Mouse (Mus musculus): ENCODE results near the gene Add2. TPM values are rescaled to one million over a fixed set of nuclear protein-coding genes. Genes with fewer than 3 reads are reported as not detected.

Add2 gene
- polyA plus RNA-seq, 1 experiment from 2014 or later, result 1.7 TPM

- H3K36me3 ChIP-seq (ENCODE audit: control insufficient read depth, insufficient read depth), result no peaks in the 10 kb centered on the region
- H3K27ac ChIP-seq (ENCODE audit: low read length), result no peak overlapping the region
- no peaks in the 10 kb centered on the region for H3K4me1 ChIP-seq (ENCODE audit: control insufficient read depth, insufficient read depth, low read length)
- no peak for ATAC-seq (replicated peaks; ENCODE audit: extremely low read depth, insufficient read depth, low FRiP score)
- no peak overlapping the region for H3K4me3 ChIP-seq (ENCODE audit: low read length)
- no peak overlapping the region for H3K9ac ChIP-seq (ENCODE audit: low read length)
- no peak overlapping the region for H3K4me2 ChIP-seq (ENCODE audit: low read depth, low read length)
- WGBS, result 74% methylated on average over 5 of the region's 5 CpGs
- no peaks in the 10 kb centered on the region for H3K27me3 ChIP-seq (ENCODE audit: control insufficient read depth, insufficient read depth, low read length)
- H3K9me3 ChIP-seq (replicated peaks; ENCODE audit: control insufficient read depth, low read length), result no peaks in the 10 kb centered on the region
Observed at GRCm38 (mm10) chr6:86102874-86103273, 74.4 kb downstream of the Add2 start.

GRCm38 (mm10) chr6:86103614-86104013 is 75.1 kb downstream of the Add2 start:
- H3K4me1 ChIP-seq (ENCODE audit: control insufficient read depth, insufficient read depth, low read length), result no peaks in the 10 kb centered on the region
- 62% methylated on average over 4 of the region's 4 CpGs for WGBS
- H3K27ac ChIP-seq (ENCODE audit: low read length), result no peak overlapping the region
- H3K9me3 ChIP-seq (replicated peaks; ENCODE audit: control insufficient read depth, low read length), result no peaks in the 10 kb centered on the region
- H3K4me2 ChIP-seq (ENCODE audit: low read depth, low read length), result no peak overlapping the region
- no peak overlapping the region for H3K9ac ChIP-seq (ENCODE audit: low read length)
- ATAC-seq (replicated peaks; ENCODE audit: extremely low read depth, insufficient read depth, low FRiP score), result no peak
- H3K4me3 ChIP-seq (ENCODE audit: low read length), result no peak overlapping the region
- H3K27me3 ChIP-seq (ENCODE audit: control insufficient read depth, insufficient read depth, low read length), result no peaks in the 10 kb centered on the region
- no peaks in the 10 kb centered on the region for H3K36me3 ChIP-seq (ENCODE audit: control insufficient read depth, insufficient read depth)

GRCm38 (mm10) chr6:86104719-86105118 is 76.2 kb downstream of the Add2 start:
- no peak for ATAC-seq (replicated peaks; ENCODE audit: extremely low read depth, insufficient read depth, low FRiP score)
- H3K4me3 ChIP-seq (ENCODE audit: low read length), result no peak overlapping the region
- 73% methylated on average over 4 of the region's 4 CpGs for WGBS
- no peaks in the 10 kb centered on the region for H3K4me1 ChIP-seq (ENCODE audit: control insufficient read depth, insufficient read depth, low read length)
- no peak overlapping the region for H3K27ac ChIP-seq (ENCODE audit: low read length)
- no peak overlapping the region for H3K9ac ChIP-seq (ENCODE audit: low read length)
- H3K4me2 ChIP-seq (ENCODE audit: low read depth, low read length), result no peak overlapping the region
- no peaks in the 10 kb centered on the region for H3K27me3 ChIP-seq (ENCODE audit: control insufficient read depth, insufficient read depth, low read length)
- H3K9me3 ChIP-seq (replicated peaks; ENCODE audit: control insufficient read depth, low read length), result no peaks in the 10 kb centered on the region
- no peaks in the 10 kb centered on the region for H3K36me3 ChIP-seq (ENCODE audit: control insufficient read depth, insufficient read depth)

GRCm38 (mm10) chr6:86106045-86106444 is 77.6 kb downstream of the Add2 start:
- no peaks in the 10 kb centered on the region for H3K4me1 ChIP-seq (ENCODE audit: control insufficient read depth, insufficient read depth, low read length)
- H3K36me3 ChIP-seq (ENCODE audit: control insufficient read depth, insufficient read depth), result no peaks in the 10 kb centered on the region
- H3K9me3 ChIP-seq (replicated peaks; ENCODE audit: control insufficient read depth, low read length), result no peaks in the 10 kb centered on the region
- WGBS, result 86% methylated on average over 12 of the region's 12 CpGs
- no peak overlapping the region for H3K4me3 ChIP-seq (ENCODE audit: low read length)
- H3K4me2 ChIP-seq (ENCODE audit: low read depth, low read length), result no peak overlapping the region
- H3K27ac ChIP-seq (ENCODE audit: low read length), result no peak overlapping the region
- no peaks in the 10 kb centered on the region for H3K27me3 ChIP-seq (ENCODE audit: control insufficient read depth, insufficient read depth, low read length)
- no peak overlapping the region for H3K9ac ChIP-seq (ENCODE audit: low read length)
- ATAC-seq (replicated peaks; ENCODE audit: extremely low read depth, insufficient read depth, low FRiP score), result no peak

- Histone ChIP-seq H3K4me3 (ENCODE audit: low read length) (no peak overlapping the region), H3K36me3 (ENCODE audit: control insufficient read depth, insufficient read depth) (no peaks in the 10 kb centered on the region), H3K4me1 (ENCODE audit: control insufficient read depth, insufficient read depth, low read length) (no peaks in the 10 kb centered on the region), H3K4me2 (ENCODE audit: low read depth, low read length) (no peak overlapping the region), H3K9me3 (replicated peaks; ENCODE audit: control insufficient read depth, low read length) (no peaks in the 10 kb centered on the region), H3K9ac (ENCODE audit: low read length) (no peak overlapping the region), H3K27ac (ENCODE audit: low read length) (no peak overlapping the region), H3K27me3 (ENCODE audit: control insufficient read depth, insufficient read depth, low read length) (no peaks in the 10 kb centered on the region)
- ATAC-seq (replicated peaks; ENCODE audit: extremely low read depth, insufficient read depth, low FRiP score), result no peak
- WGBS, result 79% methylated on average over 4 of the region's 4 CpGs
Observed at GRCm38 (mm10) chr6:86107101-86107500, 78.6 kb downstream of the Add2 start.

- H3K9me3 ChIP-seq (replicated peaks; ENCODE audit: control insufficient read depth, low read length), result no peaks in the 10 kb centered on the region
- H3K27ac ChIP-seq (ENCODE audit: low read length), result no peak overlapping the region
- H3K4me1 ChIP-seq (ENCODE audit: control insufficient read depth, insufficient read depth, low read length), result no peaks in the 10 kb centered on the region
- H3K9ac ChIP-seq (ENCODE audit: low read length), result no peak overlapping the region
- no peak overlapping the region for H3K4me2 ChIP-seq (ENCODE audit: low read depth, low read length)
- H3K36me3 ChIP-seq (ENCODE audit: control insufficient read depth, insufficient read depth), result no peaks in the 10 kb centered on the region
- WGBS, result 72% methylated on average over 3 of the region's 3 CpGs
- H3K4me3 ChIP-seq (ENCODE audit: low read length), result no peak overlapping the region
- no peaks in the 10 kb centered on the region for H3K27me3 ChIP-seq (ENCODE audit: control insufficient read depth, insufficient read depth, low read length)
- ATAC-seq (replicated peaks; ENCODE audit: extremely low read depth, insufficient read depth, low FRiP score), result no peak
Observed at GRCm38 (mm10) chr6:86115843-86116242, 87.4 kb downstream of the Add2 start.

- H3K36me3 ChIP-seq (ENCODE audit: control insufficient read depth, insufficient read depth), result no peaks in the 10 kb centered on the region
- no peak overlapping the region for H3K27ac ChIP-seq (ENCODE audit: low read length)
- 87% methylated on average over 4 of the region's 4 CpGs for WGBS
- no peak overlapping the region for H3K9ac ChIP-seq (ENCODE audit: low read length)
- no peaks in the 10 kb centered on the region for H3K4me1 ChIP-seq (ENCODE audit: control insufficient read depth, insufficient read depth, low read length)
- no peak overlapping the region for H3K4me3 ChIP-seq (ENCODE audit: low read length)
- ATAC-seq (replicated peaks; ENCODE audit: extremely low read depth, insufficient read depth, low FRiP score), result no peak
- no peak overlapping the region for H3K4me2 ChIP-seq (ENCODE audit: low read depth, low read length)
- no peaks in the 10 kb centered on the region for H3K27me3 ChIP-seq (ENCODE audit: control insufficient read depth, insufficient read depth, low read length)
- no peaks in the 10 kb centered on the region for H3K9me3 ChIP-seq (replicated peaks; ENCODE audit: control insufficient read depth, low read length)
Observed at GRCm38 (mm10) chr6:86123057-86123456, 94.6 kb downstream of the Add2 start.

- H3K36me3 ChIP-seq (ENCODE audit: control insufficient read depth, insufficient read depth), result no peaks in the 10 kb centered on the region
- ATAC-seq (replicated peaks; ENCODE audit: extremely low read depth, insufficient read depth, low FRiP score), result no peak
- H3K4me3 ChIP-seq (ENCODE audit: low read length), result no peak overlapping the region
- no peaks in the 10 kb centered on the region for H3K9me3 ChIP-seq (replicated peaks; ENCODE audit: control insufficient read depth, low read length)
- 75% methylated on average over 4 of the region's 4 CpGs for WGBS
- no peak overlapping the region for H3K27ac ChIP-seq (ENCODE audit: low read length)
- H3K4me1 ChIP-seq (ENCODE audit: control insufficient read depth, insufficient read depth, low read length), result no peaks in the 10 kb centered on the region
- no peak overlapping the region for H3K9ac ChIP-seq (ENCODE audit: low read length)
- H3K27me3 ChIP-seq (ENCODE audit: control insufficient read depth, insufficient read depth, low read length), result no peaks in the 10 kb centered on the region
- H3K4me2 ChIP-seq (ENCODE audit: low read depth, low read length), result no peak overlapping the region
Observed at GRCm38 (mm10) chr6:86125761-86126160, 97.3 kb downstream of the Add2 start.

GRCm38 (mm10) chr6:86126953-86127581 is 98.6 kb downstream of the Add2 start:
- 55% methylated on average over 2 of the region's 2 CpGs for WGBS
- H3K36me3 ChIP-seq (ENCODE audit: control insufficient read depth, insufficient read depth), result no peaks in the 10 kb centered on the region
- ATAC-seq (replicated peaks; ENCODE audit: extremely low read depth, insufficient read depth, low FRiP score), result no peak
- H3K9ac ChIP-seq (ENCODE audit: low read length), result no peak overlapping the region
- no peak overlapping the region for H3K27ac ChIP-seq (ENCODE audit: low read length)
- no peak overlapping the region for H3K4me2 ChIP-seq (ENCODE audit: low read depth, low read length)
- H3K9me3 ChIP-seq (replicated peaks; ENCODE audit: control insufficient read depth, low read length), result no peaks in the 10 kb centered on the region
- no peak overlapping the region for H3K4me3 ChIP-seq (ENCODE audit: low read length)
- H3K4me1 ChIP-seq (ENCODE audit: control insufficient read depth, insufficient read depth, low read length), result no peaks in the 10 kb centered on the region
- no peaks in the 10 kb centered on the region for H3K27me3 ChIP-seq (ENCODE audit: control insufficient read depth, insufficient read depth, low read length)
